Mouse (Mus musculus): Measurements from ENCODE around the gene Palb2. TPM values are rescaled to one million over a fixed set of nuclear protein-coding genes. Genes with fewer than 3 reads are reported as not detected.

The Palb2 gene
- polyA plus RNA-seq, 1 experiment from 2014 or later: 15.3 TPM

DNA sequence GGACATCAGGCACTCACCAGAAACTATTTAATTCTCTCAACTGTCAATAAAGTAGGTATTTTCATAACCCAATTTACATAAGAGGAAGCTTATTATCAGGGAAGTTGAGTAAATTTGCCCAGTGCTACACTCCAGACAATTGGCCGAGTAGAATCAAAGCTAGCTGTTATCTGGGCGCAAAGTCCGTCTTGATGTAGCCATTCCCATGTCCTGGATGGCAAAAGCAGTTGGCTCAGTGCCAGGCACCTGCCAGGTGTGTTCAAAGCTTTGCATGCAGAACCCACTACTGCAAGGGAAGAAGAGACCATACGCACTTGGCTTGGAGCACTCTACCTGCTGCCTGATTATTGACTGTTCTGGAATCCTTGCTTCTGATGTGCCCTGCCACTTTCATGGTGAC lies 19.7 kb upstream of the Palb2 start:
- Histone ChIP-seq H3K4me1 (ENCODE audit: insufficient read depth, low read length) (peaks cover 2% of the 10 kb centered on the region; the same call in 1 of the 2 replicates), H3K4me3 (ENCODE audit: low read length) (no peak overlapping the region), H3K27me3 (ENCODE audit: insufficient read depth, low read length) (no peaks in the 10 kb centered on the region), H3K4me2 (replicated peaks; ENCODE audit: low read depth, low read length) (no peak overlapping the region), H3K27ac (ENCODE audit: low read length) (no peak overlapping the region), H3K36me3 (ENCODE audit: insufficient read depth, low read length) (peaks cover 19% of the 10 kb centered on the region), H3K9ac (replicated peaks; ENCODE audit: low read length) (no peak overlapping the region), H3K9me3 (ENCODE audit: low read length) (no peaks in the 10 kb centered on the region)
- 84% methylated on average over 4 of the region's 4 CpGs for WGBS
- ATAC-seq (ENCODE audit: low FRiP score, low TSS enrichment): no peak

GRCm38 (mm10) chr7:122140991-122141390 lies 8.2 kb upstream of the Palb2 start:
- Histone ChIP-seq H3K4me2 (replicated peaks; ENCODE audit: low read depth, low read length) (no peak overlapping the region), H3K27ac (ENCODE audit: low read length) (no peak overlapping the region), H3K4me1 (ENCODE audit: insufficient read depth, low read length) (no peaks in the 10 kb centered on the region), H3K36me3 (ENCODE audit: insufficient read depth, low read length) (peaks cover 81% of the 10 kb centered on the region), H3K27me3 (ENCODE audit: insufficient read depth, low read length) (no peaks in the 10 kb centered on the region), H3K9me3 (ENCODE audit: low read length) (no peaks in the 10 kb centered on the region), H3K4me3 (ENCODE audit: low read length) (no peak overlapping the region), H3K9ac (replicated peaks; ENCODE audit: low read length) (no peak overlapping the region)
- ATAC-seq (ENCODE audit: low FRiP score, low TSS enrichment): no peak

GRCm38 (mm10) chr7:122138190-122138589 lies 5.4 kb upstream of the Palb2 start:
- Histone ChIP-seq H3K36me3 (ENCODE audit: insufficient read depth, low read length) (peaks cover 63% of the 10 kb centered on the region), H3K27me3 (ENCODE audit: insufficient read depth, low read length) (no peaks in the 10 kb centered on the region), H3K4me1 (ENCODE audit: insufficient read depth, low read length) (peaks cover 5% of the 10 kb centered on the region), H3K9me3 (ENCODE audit: low read length) (no peaks in the 10 kb centered on the region), H3K4me2 (replicated peaks; ENCODE audit: low read depth, low read length) (no peak overlapping the region), H3K4me3 (ENCODE audit: low read length) (no peak overlapping the region), H3K27ac (ENCODE audit: low read length) (no peak overlapping the region), H3K9ac (replicated peaks; ENCODE audit: low read length) (no peak overlapping the region)
- 93% methylated on average over 5 of the region's 5 CpGs for WGBS
- no peak for ATAC-seq (ENCODE audit: low FRiP score, low TSS enrichment)

- peaks cover 56% of the 10 kb centered on the region for H3K36me3 ChIP-seq (ENCODE audit: insufficient read depth, low read length)
- ATAC-seq (ENCODE audit: low FRiP score, low TSS enrichment): no peak
Measured at GRCm38 (mm10) chr7:122137071-122137470, 4.3 kb upstream of the Palb2 start.

GRCm38 (mm10) chr7:122135070-122135469 lies 2.3 kb upstream of the Palb2 start:
- no peak overlapping the region for H3K4me3 ChIP-seq (ENCODE audit: low read length)
- peaks cover 12% of the 10 kb centered on the region for H3K4me1 ChIP-seq (ENCODE audit: insufficient read depth, low read length)
- H3K27ac ChIP-seq (ENCODE audit: low read length): no peak overlapping the region
- H3K27me3 ChIP-seq (ENCODE audit: insufficient read depth, low read length): no peaks in the 10 kb centered on the region
- no peak overlapping the region for H3K4me2 ChIP-seq (replicated peaks; ENCODE audit: low read depth, low read length)
- no peaks in the 10 kb centered on the region for H3K9me3 ChIP-seq (ENCODE audit: low read length)
- H3K9ac ChIP-seq (replicated peaks; ENCODE audit: low read length): no peak overlapping the region
- 75% methylated on average over 10 of the region's 10 CpGs for WGBS
- ATAC-seq (ENCODE audit: low FRiP score, low TSS enrichment): no peak
- H3K36me3 ChIP-seq (ENCODE audit: insufficient read depth, low read length): peaks cover 38% of the 10 kb centered on the region

More at GRCm38 (mm10) chr7:122137071-122137470, 4.3 kb upstream of the Palb2 start:
- Histone ChIP-seq H3K27ac (ENCODE audit: low read length) (no peak overlapping the region), H3K4me2 (replicated peaks; ENCODE audit: low read depth, low read length) (no peak overlapping the region), H3K4me3 (ENCODE audit: low read length) (no peak overlapping the region), H3K4me1 (ENCODE audit: insufficient read depth, low read length) (peaks cover 8% of the 10 kb centered on the region), H3K9ac (replicated peaks; ENCODE audit: low read length) (no peak overlapping the region), H3K27me3 (ENCODE audit: insufficient read depth, low read length) (no peaks in the 10 kb centered on the region), H3K9me3 (ENCODE audit: low read length) (no peaks in the 10 kb centered on the region)

- ATAC-seq (ENCODE audit: low FRiP score, low TSS enrichment): no peak
- Histone ChIP-seq H3K36me3 (ENCODE audit: insufficient read depth, low read length) (peaks cover 20% of the 10 kb centered on the region), H3K9me3 (ENCODE audit: low read length) (no peaks in the 10 kb centered on the region), H3K27ac (ENCODE audit: low read length) (peak overlapping the region; percentile 66), H3K4me2 (replicated peaks; ENCODE audit: low read depth, low read length) (peak overlapping the region; percentile 63), H3K27me3 (ENCODE audit: insufficient read depth, low read length) (no peaks in the 10 kb centered on the region), H3K4me3 (ENCODE audit: low read length) (peak overlapping the region; percentile 83), H3K4me1 (ENCODE audit: insufficient read depth, low read length) (peaks cover 12% of the 10 kb centered on the region), H3K9ac (replicated peaks; ENCODE audit: low read length) (peak overlapping the region; percentile 93)
- WGBS: 18% methylated on average over 8 of the region's 8 CpGs
Measured at GRCm38 (mm10) chr7:122133338-122133625, 497 bp upstream of the Palb2 start.

DNA sequence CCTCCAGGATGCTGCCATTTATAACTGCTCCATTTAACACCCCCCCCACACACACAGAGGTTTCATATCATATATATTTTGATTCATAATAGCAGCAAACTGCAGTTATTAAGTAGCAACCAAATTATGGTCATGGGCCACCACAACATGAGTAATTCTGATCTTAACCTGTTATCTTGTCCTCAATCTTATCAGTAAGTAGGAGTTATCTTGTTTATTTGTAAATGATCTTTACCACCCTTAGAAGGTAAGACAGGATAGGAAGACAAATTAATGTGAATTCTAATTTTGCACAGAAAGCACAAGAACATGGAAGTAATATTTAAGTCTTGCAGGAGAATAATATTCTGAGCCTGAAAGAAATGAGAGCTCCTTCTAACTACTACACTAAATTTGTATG lies 951 bp downstream of the Palb2 start:
- H3K36me3 ChIP-seq (ENCODE audit: insufficient read depth, low read length): peaks cover 23% of the 10 kb centered on the region
- no peak for ATAC-seq (ENCODE audit: low FRiP score, low TSS enrichment)
- H3K4me1 ChIP-seq (ENCODE audit: insufficient read depth, low read length): peaks cover 12% of the 10 kb centered on the region
- no peaks in the 10 kb centered on the region for H3K27me3 ChIP-seq (ENCODE audit: insufficient read depth, low read length)
- peak overlapping the region; percentile 83 for H3K4me3 ChIP-seq (ENCODE audit: low read length)
- H3K4me2 ChIP-seq (replicated peaks; ENCODE audit: low read depth, low read length): peak overlapping the region; percentile 83
- H3K9ac ChIP-seq (replicated peaks; ENCODE audit: low read length): peak overlapping the region; percentile 93
- no peaks in the 10 kb centered on the region for H3K9me3 ChIP-seq (ENCODE audit: low read length)
- no peak overlapping the region for H3K27ac ChIP-seq (ENCODE audit: low read length)

GRCm38 (mm10) chr7:122126946-122127345 lies 5.8 kb downstream of the Palb2 start:
- WGBS: 94% methylated on average over 11 of the region's 11 CpGs
- H3K4me1 ChIP-seq (ENCODE audit: insufficient read depth, low read length): peaks cover 4% of the 10 kb centered on the region; the same call in 1 of the 2 replicates
- H3K27me3 ChIP-seq (ENCODE audit: insufficient read depth, low read length): no peaks in the 10 kb centered on the region
- H3K9ac ChIP-seq (replicated peaks; ENCODE audit: low read length): no peak overlapping the region
- no peaks in the 10 kb centered on the region for H3K9me3 ChIP-seq (ENCODE audit: low read length)
- no peak for ATAC-seq (ENCODE audit: low FRiP score, low TSS enrichment)
- peaks cover 34% of the 10 kb centered on the region for H3K36me3 ChIP-seq (ENCODE audit: insufficient read depth, low read length)
- H3K4me2 ChIP-seq (replicated peaks; ENCODE audit: low read depth, low read length): no peak overlapping the region
- H3K27ac ChIP-seq (ENCODE audit: low read length): no peak overlapping the region
- no peak overlapping the region for H3K4me3 ChIP-seq (ENCODE audit: low read length)

GRCm38 (mm10) chr7:122125636-122126035 lies 7.1 kb downstream of the Palb2 start:
- Histone ChIP-seq H3K27ac (ENCODE audit: low read length) (no peak overlapping the region), H3K36me3 (ENCODE audit: insufficient read depth, low read length) (peaks cover 40% of the 10 kb centered on the region), H3K4me2 (replicated peaks; ENCODE audit: low read depth, low read length) (no peak overlapping the region), H3K9me3 (ENCODE audit: low read length) (no peaks in the 10 kb centered on the region), H3K27me3 (ENCODE audit: insufficient read depth, low read length) (no peaks in the 10 kb centered on the region), H3K4me1 (ENCODE audit: insufficient read depth, low read length) (no peaks in the 10 kb centered on the region), H3K4me3 (ENCODE audit: low read length) (no peak overlapping the region), H3K9ac (replicated peaks; ENCODE audit: low read length) (no peak overlapping the region)
- WGBS: 83% methylated on average over 8 of the region's 8 CpGs
- no peak for ATAC-seq (ENCODE audit: low FRiP score, low TSS enrichment)

DNA sequence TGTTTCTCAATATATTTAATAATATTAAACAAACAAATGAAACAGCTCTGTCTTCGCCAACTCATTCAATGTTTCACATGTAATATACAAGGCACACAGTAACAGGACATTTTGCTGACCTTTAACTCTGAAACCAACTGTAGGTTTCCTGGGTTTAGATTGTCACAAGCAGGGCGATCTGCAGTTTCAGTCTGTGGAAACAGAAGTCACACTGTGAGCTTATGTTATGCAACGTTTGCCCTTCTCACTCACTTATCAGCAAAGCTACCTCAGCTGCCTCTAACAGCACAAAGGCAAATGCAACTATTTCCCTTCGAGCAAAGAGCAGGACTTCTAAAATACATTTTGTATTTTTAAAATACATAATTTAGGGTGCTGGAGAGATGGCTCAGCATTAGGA lies 9.3 kb downstream of the Palb2 start:
- Histone ChIP-seq H3K4me3 (ENCODE audit: low read length) (no peak overlapping the region), H3K27ac (ENCODE audit: low read length) (no peak overlapping the region), H3K27me3 (ENCODE audit: insufficient read depth, low read length) (no peaks in the 10 kb centered on the region), H3K36me3 (ENCODE audit: insufficient read depth, low read length) (peaks cover 43% of the 10 kb centered on the region), H3K4me1 (ENCODE audit: insufficient read depth, low read length) (no peaks in the 10 kb centered on the region), H3K4me2 (replicated peaks; ENCODE audit: low read depth, low read length) (no peak overlapping the region), H3K9ac (replicated peaks; ENCODE audit: low read length) (no peak overlapping the region), H3K9me3 (ENCODE audit: low read length) (no peaks in the 10 kb centered on the region)
- no peak for ATAC-seq (ENCODE audit: low FRiP score, low TSS enrichment)
- 85% methylated on average over 4 of the region's 4 CpGs for WGBS

GRCm38 (mm10) chr7:122108206-122108605 lies 24.6 kb downstream of the Palb2 start:
- no peaks in the 10 kb centered on the region for H3K9me3 ChIP-seq (ENCODE audit: low read length)
- H3K9ac ChIP-seq (replicated peaks; ENCODE audit: low read length): no peak overlapping the region
- H3K4me2 ChIP-seq (replicated peaks; ENCODE audit: low read depth, low read length): no peak overlapping the region
- ATAC-seq (ENCODE audit: low FRiP score, low TSS enrichment): no peak
- no peak overlapping the region for H3K4me3 ChIP-seq (ENCODE audit: low read length)
- H3K36me3 ChIP-seq (ENCODE audit: insufficient read depth, low read length): peaks cover 23% of the 10 kb centered on the region
- no peak overlapping the region for H3K27ac ChIP-seq (ENCODE audit: low read length)
- H3K4me1 ChIP-seq (ENCODE audit: insufficient read depth, low read length): no peaks in the 10 kb centered on the region
- no peaks in the 10 kb centered on the region for H3K27me3 ChIP-seq (ENCODE audit: insufficient read depth, low read length)
- WGBS: 97% methylated on average over 6 of the region's 6 CpGs

Data from kidney, embryonic 16.5 days (tissue).